Mouse (Mus musculus): ENCODE results near the gene Tmem135. TPM values are rescaled to one million over a fixed set of nuclear protein-coding genes. Genes with fewer than 3 reads are reported as not detected.

The Tmem135 gene
- polyA plus RNA-seq, 1 experiment from 2014 or later: 36.3 TPM

DNA sequence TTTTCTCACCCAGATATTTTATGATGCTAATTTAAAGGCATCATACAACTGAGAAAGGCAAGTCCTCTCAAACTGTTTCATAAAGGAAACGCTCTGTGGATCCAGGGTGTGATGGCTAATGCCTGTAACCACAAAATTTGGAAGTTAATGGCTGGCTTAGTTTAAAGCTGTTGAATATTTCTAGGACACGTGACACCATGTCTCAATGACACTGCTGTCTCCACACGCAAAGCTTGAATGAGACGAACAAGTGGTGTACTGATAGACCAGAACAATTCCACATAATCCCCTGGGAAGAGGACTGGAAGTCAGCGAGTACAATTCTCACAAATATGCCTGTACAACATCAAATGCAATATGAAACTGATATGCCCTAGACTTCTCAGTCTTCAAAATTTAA is 200.9 kb downstream of the Tmem135 start:
- no peak for ATAC-seq (ENCODE audit: insufficient read depth, low FRiP score)

GRCm38 (mm10) chr7:89201954-89202353 is 202.1 kb downstream of the Tmem135 start:
- no peak overlapping the region for H3K4me3 ChIP-seq (replicated peaks; ENCODE audit: low read length)
- no peak overlapping the region for H3K27ac ChIP-seq (ENCODE audit: low read length)
- H3K9ac ChIP-seq (ENCODE audit: low read length): no peak overlapping the region
- no peak overlapping the region for H3K4me2 ChIP-seq (ENCODE audit: low read depth, low read length)
- H3K36me3 ChIP-seq (ENCODE audit: control insufficient read depth, insufficient read depth, low read length): no peaks in the 10 kb centered on the region
- H3K4me1 ChIP-seq (ENCODE audit: control insufficient read depth, insufficient read depth, low read length): no peaks in the 10 kb centered on the region; the same call in 1 of the 2 replicates
- no peak for ATAC-seq (ENCODE audit: insufficient read depth, low FRiP score)
- H3K9me3 ChIP-seq (replicated peaks; ENCODE audit: control insufficient read depth, low read length): no peaks in the 10 kb centered on the region
- no peaks in the 10 kb centered on the region for H3K27me3 ChIP-seq (ENCODE audit: control insufficient read depth, insufficient read depth, low read length)

More for the DNA sequence above, 200.9 kb downstream of the Tmem135 start:
- WGBS: 82% methylated on average over 5 of the region's 5 CpGs
- no peak overlapping the region for H3K4me3 ChIP-seq (replicated peaks; ENCODE audit: low read length)
- no peak overlapping the region for H3K27ac ChIP-seq (ENCODE audit: low read length)
- no peak overlapping the region for H3K9ac ChIP-seq (ENCODE audit: low read length)
- H3K9me3 ChIP-seq (replicated peaks; ENCODE audit: control insufficient read depth, low read length): no peaks in the 10 kb centered on the region
- no peaks in the 10 kb centered on the region for H3K36me3 ChIP-seq (ENCODE audit: control insufficient read depth, insufficient read depth, low read length)
- H3K4me2 ChIP-seq (ENCODE audit: low read depth, low read length): no peak overlapping the region
- H3K27me3 ChIP-seq (ENCODE audit: control insufficient read depth, insufficient read depth, low read length): no peaks in the 10 kb centered on the region
- no peaks in the 10 kb centered on the region; the same call in 1 of the 2 replicates for H3K4me1 ChIP-seq (ENCODE audit: control insufficient read depth, insufficient read depth, low read length)

DNA sequence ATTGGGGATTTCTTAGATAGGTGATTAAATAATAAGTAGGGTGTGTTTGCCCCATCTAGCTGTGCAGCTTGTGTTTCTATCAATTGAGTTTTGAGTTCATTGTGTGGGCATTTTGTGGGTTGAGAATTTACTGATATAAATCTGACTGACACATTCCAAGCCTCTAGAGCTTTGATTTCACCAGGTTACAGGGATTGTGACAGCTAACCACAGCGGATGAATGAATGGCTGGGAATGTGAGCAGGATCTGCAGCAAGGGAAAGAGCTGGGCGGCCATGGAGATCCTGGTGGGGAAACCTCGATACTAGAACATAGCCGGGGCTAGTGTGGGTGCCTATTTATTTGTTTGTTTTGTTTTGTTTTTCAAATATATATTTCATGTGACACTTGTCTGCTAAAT is 205.5 kb downstream of the Tmem135 start:
- H3K4me2 ChIP-seq (ENCODE audit: low read depth, low read length): no peak overlapping the region
- no peaks in the 10 kb centered on the region for H3K27me3 ChIP-seq (ENCODE audit: control insufficient read depth, insufficient read depth, low read length)
- no peaks in the 10 kb centered on the region for H3K36me3 ChIP-seq (ENCODE audit: control insufficient read depth, insufficient read depth, low read length)
- no peak overlapping the region for H3K4me3 ChIP-seq (replicated peaks; ENCODE audit: low read length)
- H3K27ac ChIP-seq (ENCODE audit: low read length): no peak overlapping the region
- H3K9me3 ChIP-seq (replicated peaks; ENCODE audit: control insufficient read depth, low read length): no peaks in the 10 kb centered on the region
- peaks cover 4% of the 10 kb centered on the region; the same call in 1 of the 2 replicates for H3K4me1 ChIP-seq (ENCODE audit: control insufficient read depth, insufficient read depth, low read length)
- 84% methylated on average over 4 of the region's 4 CpGs for WGBS
- no peak for ATAC-seq (ENCODE audit: insufficient read depth, low FRiP score)
- H3K9ac ChIP-seq (ENCODE audit: low read length): no peak overlapping the region

- no peak overlapping the region for H3K9ac ChIP-seq (ENCODE audit: low read length)
- H3K4me3 ChIP-seq (replicated peaks; ENCODE audit: low read length): no peak overlapping the region
- H3K27me3 ChIP-seq (ENCODE audit: control insufficient read depth, insufficient read depth, low read length): no peaks in the 10 kb centered on the region
- H3K4me2 ChIP-seq (ENCODE audit: low read depth, low read length): no peak overlapping the region
- peaks cover 7% of the 10 kb centered on the region; the same call in 1 of the 2 replicates for H3K4me1 ChIP-seq (ENCODE audit: control insufficient read depth, insufficient read depth, low read length)
- H3K36me3 ChIP-seq (ENCODE audit: control insufficient read depth, insufficient read depth, low read length): no peaks in the 10 kb centered on the region
- H3K27ac ChIP-seq (ENCODE audit: low read length): peak overlapping the region; percentile 49
- no peak for ATAC-seq (ENCODE audit: insufficient read depth, low FRiP score)
- WGBS: 47% methylated on average over 5 of the region's 5 CpGs
- H3K9me3 ChIP-seq (replicated peaks; ENCODE audit: control insufficient read depth, low read length): no peaks in the 10 kb centered on the region
Measured at GRCm38 (mm10) chr7:89193459-89193858, 210.6 kb downstream of the Tmem135 start.

DNA sequence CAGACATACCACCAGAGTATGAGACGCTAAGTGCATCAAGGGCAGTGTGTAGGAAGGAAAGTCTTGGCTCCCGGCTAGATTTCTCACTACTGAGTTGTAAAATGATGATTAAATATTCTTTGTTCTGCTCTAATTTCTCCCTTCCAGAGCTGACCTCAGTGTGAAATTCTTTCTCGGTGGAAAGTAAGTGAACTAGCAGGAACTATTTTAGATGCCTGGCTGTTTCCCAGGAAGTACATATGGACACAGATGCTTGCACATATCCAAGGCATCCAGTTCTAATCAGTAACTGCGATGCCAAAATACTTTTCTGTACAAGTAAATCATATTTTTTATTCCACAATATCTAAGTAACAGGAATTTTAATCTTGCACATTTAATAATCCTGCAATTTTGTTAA is 220.1 kb downstream of the Tmem135 start:
- Histone ChIP-seq H3K27ac (ENCODE audit: low read length) (peak overlapping the region; percentile 80), H3K4me1 (ENCODE audit: control insufficient read depth, insufficient read depth, low read length) (peaks cover 11% of the 10 kb centered on the region), H3K36me3 (ENCODE audit: control insufficient read depth, insufficient read depth, low read length) (no peaks in the 10 kb centered on the region), H3K9ac (ENCODE audit: low read length) (no peak overlapping the region), H3K4me3 (replicated peaks; ENCODE audit: low read length) (no peak overlapping the region), H3K4me2 (ENCODE audit: low read depth, low read length) (no peak overlapping the region), H3K27me3 (ENCODE audit: control insufficient read depth, insufficient read depth, low read length) (no peaks in the 10 kb centered on the region), H3K9me3 (replicated peaks; ENCODE audit: control insufficient read depth, low read length) (no peaks in the 10 kb centered on the region)
- WGBS: 44% methylated on average over 4 of the region's 4 CpGs
- 0 out of 2 replicates have a peak, but pooled peaks have one; percentile 26 for ATAC-seq (ENCODE audit: insufficient read depth, low FRiP score)

DNA sequence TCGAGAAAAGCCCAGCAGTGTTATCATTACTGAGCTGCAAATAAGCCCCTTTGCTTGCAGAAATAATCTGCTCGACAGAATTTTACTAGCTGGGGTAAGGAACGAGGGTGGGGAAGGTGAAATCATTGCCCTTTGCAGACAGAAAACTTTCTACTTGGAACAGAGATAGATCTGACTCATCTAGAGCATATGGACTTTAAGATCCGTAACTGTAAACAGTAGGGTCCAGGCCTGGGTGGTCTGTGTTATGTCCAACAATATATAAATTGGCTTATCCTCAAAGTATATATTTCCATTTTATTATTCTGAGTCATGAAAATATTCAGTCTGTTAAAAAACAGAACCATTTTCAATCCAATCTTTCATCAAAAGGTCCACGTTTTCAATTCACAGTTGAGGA is 221.1 kb downstream of the Tmem135 start:
- WGBS: 25% methylated on average over 5 of the region's 5 CpGs
- H3K27me3 ChIP-seq (ENCODE audit: control insufficient read depth, insufficient read depth, low read length): no peaks in the 10 kb centered on the region
- no peak overlapping the region for H3K9ac ChIP-seq (ENCODE audit: low read length)
- H3K27ac ChIP-seq (ENCODE audit: low read length): peak overlapping the region; percentile 56; the same call in 1 of the 2 replicates
- no peaks in the 10 kb centered on the region for H3K9me3 ChIP-seq (replicated peaks; ENCODE audit: control insufficient read depth, low read length)
- no peak overlapping the region for H3K4me3 ChIP-seq (replicated peaks; ENCODE audit: low read length)
- ATAC-seq (ENCODE audit: insufficient read depth, low FRiP score): peak; percentile 80; the same call in 1 of the 2 replicates
- H3K4me2 ChIP-seq (ENCODE audit: low read depth, low read length): no peak overlapping the region
- no peaks in the 10 kb centered on the region for H3K36me3 ChIP-seq (ENCODE audit: control insufficient read depth, insufficient read depth, low read length)
- H3K4me1 ChIP-seq (ENCODE audit: control insufficient read depth, insufficient read depth, low read length): peaks cover 15% of the 10 kb centered on the region

DNA sequence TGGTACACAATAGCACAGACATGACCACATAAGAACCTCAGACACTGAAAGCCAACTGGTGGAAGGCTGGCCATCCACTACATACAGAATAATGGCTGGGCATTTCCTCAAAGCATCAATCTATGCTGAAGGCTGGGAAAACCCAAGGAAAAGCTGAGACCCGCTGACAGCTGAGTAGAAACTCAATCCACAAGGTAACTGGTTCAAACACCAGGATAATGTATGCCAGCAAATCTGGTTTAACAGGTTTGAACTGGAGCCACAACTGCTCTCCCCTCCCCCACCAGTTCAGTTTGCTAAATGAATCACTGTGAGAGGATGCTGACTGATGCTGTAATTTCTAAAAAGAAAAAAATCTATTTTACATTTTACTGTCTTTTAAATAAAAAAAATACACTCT is 222.7 kb downstream of the Tmem135 start:
- peak overlapping the region; percentile 70 for H3K27ac ChIP-seq (ENCODE audit: low read length)

GRCm38 (mm10) chr7:89178601-89179000 is 225.4 kb downstream of the Tmem135 start:
- ATAC-seq (ENCODE audit: insufficient read depth, low FRiP score): no peak
- peak overlapping the region; percentile 71 for H3K27ac ChIP-seq (ENCODE audit: low read length)
- H3K27me3 ChIP-seq (ENCODE audit: control insufficient read depth, insufficient read depth, low read length): no peaks in the 10 kb centered on the region
- peaks cover 27% of the 10 kb centered on the region for H3K4me1 ChIP-seq (ENCODE audit: control insufficient read depth, insufficient read depth, low read length)
- 49% methylated on average over 2 of the region's 2 CpGs for WGBS
- no peak overlapping the region for H3K9ac ChIP-seq (ENCODE audit: low read length)
- no peak overlapping the region for H3K4me2 ChIP-seq (ENCODE audit: low read depth, low read length)
- no peak overlapping the region for H3K4me3 ChIP-seq (replicated peaks; ENCODE audit: low read length)
- no peaks in the 10 kb centered on the region for H3K9me3 ChIP-seq (replicated peaks; ENCODE audit: control insufficient read depth, low read length)
- H3K36me3 ChIP-seq (ENCODE audit: control insufficient read depth, insufficient read depth, low read length): no peaks in the 10 kb centered on the region

More for the DNA sequence above, 222.7 kb downstream of the Tmem135 start:
- ATAC-seq (ENCODE audit: insufficient read depth, low FRiP score): no peak
- H3K9ac ChIP-seq (ENCODE audit: low read length): no peak overlapping the region
- no peaks in the 10 kb centered on the region for H3K36me3 ChIP-seq (ENCODE audit: control insufficient read depth, insufficient read depth, low read length)
- no peak overlapping the region for H3K4me2 ChIP-seq (ENCODE audit: low read depth, low read length)
- H3K27me3 ChIP-seq (ENCODE audit: control insufficient read depth, insufficient read depth, low read length): no peaks in the 10 kb centered on the region
- H3K9me3 ChIP-seq (replicated peaks; ENCODE audit: control insufficient read depth, low read length): no peaks in the 10 kb centered on the region
- no peak overlapping the region for H3K4me3 ChIP-seq (replicated peaks; ENCODE audit: low read length)
- WGBS: 49% methylated on average over 1 of the region's 1 CpGs
- H3K4me1 ChIP-seq (ENCODE audit: control insufficient read depth, insufficient read depth, low read length): peaks cover 15% of the 10 kb centered on the region

GRCm38 (mm10) chr7:89177926-89178325 is 226.1 kb downstream of the Tmem135 start:
- H3K4me2 ChIP-seq (ENCODE audit: low read depth, low read length): no peak overlapping the region
- ATAC-seq (ENCODE audit: insufficient read depth, low FRiP score): no peak
- H3K36me3 ChIP-seq (ENCODE audit: control insufficient read depth, insufficient read depth, low read length): no peaks in the 10 kb centered on the region
- H3K9ac ChIP-seq (ENCODE audit: low read length): no peak overlapping the region
- no peak overlapping the region for H3K4me3 ChIP-seq (replicated peaks; ENCODE audit: low read length)
- H3K4me1 ChIP-seq (ENCODE audit: control insufficient read depth, insufficient read depth, low read length): peaks cover 33% of the 10 kb centered on the region
- H3K9me3 ChIP-seq (replicated peaks; ENCODE audit: control insufficient read depth, low read length): no peaks in the 10 kb centered on the region
- no peaks in the 10 kb centered on the region for H3K27me3 ChIP-seq (ENCODE audit: control insufficient read depth, insufficient read depth, low read length)
- H3K27ac ChIP-seq (ENCODE audit: low read length): no peak overlapping the region; the same call in 1 of the 2 replicates
